Mouse (Mus musculus) thymus, adult 2 months (tissue): ENCODE results near the gene Actr1a.

Source experiments
- CTCF ChIP-seq: fragments of 200-500 bp; IDR thresholded peaks from 2 replicates; pipeline ENCODE4 v1.5.1; 2012; ENCODE audit warnings: mild to moderate bottlenecking, control low read depth, low read length, moderate library complexity, borderline replicate concordance; ENCODE audit not compliant: control insufficient read depth, poor library complexity, insufficient read depth; ENCODE audit errors: extremely low read depth
- POLR2A ChIP-seq: fragments of 200-500 bp; IDR thresholded peaks from 2 replicates; pipeline ENCODE4 v1.6.1; 2012; ENCODE audit warnings: mild to moderate bottlenecking, low read length, control low read depth, moderate library complexity; ENCODE audit not compliant: control insufficient read depth, poor library complexity, insufficient read depth; ENCODE audit errors: extremely low read depth

- no peak for TF ChIP-seq POLR2A
- no peak for TF ChIP-seq CTCF
Measured at GRCm38 (mm10) chr19:46426488-46426887, 30.9 kb upstream of the Actr1a start.
